Mouse (Mus musculus): ENCODE results near the gene Mdga2. TPM values are rescaled to one million over a fixed set of nuclear protein-coding genes. Genes with fewer than 3 reads are reported as not detected.

The Mdga2 gene
- polyA plus RNA-seq, 1 experiment from 2014 or later = 31.5 TPM

DNA sequence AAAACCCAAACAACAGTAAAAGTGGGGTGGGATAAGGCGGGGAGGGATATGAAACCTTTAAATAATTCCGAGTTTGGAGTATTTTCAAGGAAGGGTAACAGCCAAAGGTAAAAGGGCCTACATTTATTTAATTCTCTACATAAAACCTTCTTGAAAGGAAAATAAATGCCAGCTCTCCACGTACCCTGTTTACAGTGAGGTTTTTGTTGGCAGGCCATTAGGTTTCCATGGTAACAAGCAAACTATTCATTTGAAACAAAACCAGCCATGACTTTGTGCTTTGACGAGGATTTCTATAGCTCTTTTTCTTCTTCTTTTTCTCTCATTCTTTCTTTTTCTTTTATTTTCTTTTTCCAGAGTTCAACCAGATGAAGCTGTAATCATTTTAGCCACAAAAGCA, 751.5 kb downstream of the Mdga2 start:
- Histone ChIP-seq H3K4me3 (replicated peaks; ENCODE audit: low read length) (no peak overlapping the region), H3K27me3 (ENCODE audit: control insufficient read depth, insufficient read depth, low read length) (no peaks in the 10 kb centered on the region), H3K9ac (no peak overlapping the region), H3K4me2 (replicated peaks) (peak overlapping the region; percentile 11), H3K36me3 (replicated peaks; ENCODE audit: control insufficient read depth, insufficient read depth) (no peaks in the 10 kb centered on the region), H3K9me3 (ENCODE audit: control insufficient read depth, low read length) (no peaks in the 10 kb centered on the region), H3K27ac (peak overlapping the region; percentile 38), H3K4me1 (replicated peaks; ENCODE audit: control insufficient read depth, insufficient read depth, low read length) (0 out of 2 replicates have a peak, but pooled peaks cover 8% of the 10 kb centered on the region)
- peak; percentile 80 for ATAC-seq (ENCODE audit: low FRiP score)
- 29% methylated on average over 4 of the region's 4 CpGs for WGBS
- peak; percentile 79 for DNase-seq (ENCODE audit: low spot score)

DNA sequence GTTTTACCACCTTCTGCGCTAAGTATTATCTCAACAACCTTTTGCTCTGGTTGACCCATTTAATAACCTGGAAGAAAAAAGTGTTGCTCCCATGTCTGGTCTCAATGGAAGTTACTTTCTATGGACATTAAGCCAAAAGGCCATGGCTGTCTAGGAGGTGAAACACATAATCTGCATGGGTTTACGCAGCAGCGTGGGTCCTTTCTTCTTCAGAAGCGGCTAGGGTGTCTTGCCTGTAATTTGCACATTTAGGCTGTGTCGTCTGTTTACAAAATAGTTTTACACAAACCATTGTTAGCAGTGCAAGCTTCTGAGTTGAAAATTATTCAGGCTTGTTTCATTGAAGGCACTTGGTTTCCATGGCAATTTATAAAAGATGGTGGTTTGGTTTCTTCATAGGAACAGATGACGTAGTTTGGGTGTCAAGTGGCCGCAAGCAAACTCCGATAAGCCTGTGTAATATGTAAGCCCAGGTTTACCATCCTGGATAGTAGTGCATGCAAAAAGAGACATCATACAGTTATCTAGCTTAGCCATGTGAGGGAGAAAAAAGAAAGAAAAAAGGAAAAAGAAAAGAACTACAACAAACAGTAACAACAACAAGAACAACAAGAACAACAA, 752.0 kb downstream of the Mdga2 start:
- no peak overlapping the region for H3K9ac ChIP-seq
- ATAC-seq (ENCODE audit: low FRiP score) = peak; percentile 85

DNA sequence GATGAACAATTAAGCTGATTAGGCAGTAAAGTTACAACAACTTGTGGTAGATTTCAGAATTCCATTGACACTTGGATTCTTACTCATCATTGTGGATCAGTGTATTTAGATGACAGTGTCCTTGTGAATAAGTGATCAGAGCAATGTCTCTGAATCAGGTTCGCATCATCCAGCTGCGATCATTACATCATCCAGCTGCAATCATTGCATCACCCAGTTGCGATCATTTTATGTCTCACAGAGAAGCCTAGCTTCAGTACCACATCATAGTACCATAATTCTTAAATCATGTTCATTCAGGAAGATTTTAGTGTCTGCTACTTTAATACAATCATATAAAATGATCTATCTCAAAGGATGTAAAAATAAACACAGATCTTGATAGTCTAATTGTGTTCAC, 756.8 kb downstream of the Mdga2 start:
- Histone ChIP-seq H3K27me3 (ENCODE audit: control insufficient read depth, insufficient read depth, low read length) (no peaks in the 10 kb centered on the region), H3K27ac (no peak overlapping the region), H3K9ac (no peak overlapping the region), H3K4me2 (replicated peaks) (no peak overlapping the region), H3K36me3 (replicated peaks; ENCODE audit: control insufficient read depth, insufficient read depth) (no peaks in the 10 kb centered on the region), H3K4me1 (replicated peaks; ENCODE audit: control insufficient read depth, insufficient read depth, low read length) (0 out of 2 replicates have a peak, but pooled peaks cover 5% of the 10 kb centered on the region), H3K4me3 (replicated peaks; ENCODE audit: low read length) (no peak overlapping the region), H3K9me3 (ENCODE audit: control insufficient read depth, low read length) (no peaks in the 10 kb centered on the region)
- 94% methylated on average over 3 of the region's 3 CpGs for WGBS
- DNase-seq (ENCODE audit: low spot score) (no peak), ATAC-seq (ENCODE audit: low FRiP score) (no peak)

More for the DNA sequence above, 752.0 kb downstream of the Mdga2 start:
- Histone ChIP-seq H3K27me3 (ENCODE audit: control insufficient read depth, insufficient read depth, low read length) (no peaks in the 10 kb centered on the region), H3K4me1 (replicated peaks; ENCODE audit: control insufficient read depth, insufficient read depth, low read length) (0 out of 2 replicates have a peak, but pooled peaks cover 8% of the 10 kb centered on the region), H3K4me2 (replicated peaks) (peak overlapping the region; percentile 11), H3K27ac (peak overlapping the region; percentile 38), H3K36me3 (replicated peaks; ENCODE audit: control insufficient read depth, insufficient read depth) (no peaks in the 10 kb centered on the region), H3K4me3 (replicated peaks; ENCODE audit: low read length) (no peak overlapping the region), H3K9me3 (ENCODE audit: control insufficient read depth, low read length) (no peaks in the 10 kb centered on the region)
- DNase-seq (ENCODE audit: low spot score) = peak; percentile 45
- 26% methylated on average over 8 of the region's 8 CpGs for WGBS

DNA sequence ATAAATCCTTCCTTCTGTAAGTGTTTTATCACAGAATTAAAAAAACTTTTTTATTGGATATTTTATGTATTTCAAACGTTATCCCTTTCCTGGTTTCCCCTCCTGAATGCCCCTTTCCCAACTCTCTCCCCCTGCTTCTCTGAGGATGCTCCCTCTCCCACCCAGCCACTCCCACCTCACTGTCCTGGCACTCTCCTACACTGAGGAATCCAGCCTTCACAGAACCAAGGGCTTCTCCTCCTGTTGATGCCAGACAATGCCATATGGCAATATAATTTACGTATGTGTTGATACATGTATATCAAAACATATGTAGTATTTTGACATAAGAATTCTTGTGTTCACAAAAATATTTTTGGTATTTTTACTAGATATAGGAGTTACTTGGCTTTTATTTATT, 779.0 kb downstream of the Mdga2 start:
- Histone ChIP-seq H3K4me2 (replicated peaks) (no peak overlapping the region), H3K4me3 (replicated peaks; ENCODE audit: low read length) (no peak overlapping the region), H3K9ac (no peak overlapping the region), H3K27me3 (ENCODE audit: control insufficient read depth, insufficient read depth, low read length) (no peaks in the 10 kb centered on the region), H3K4me1 (replicated peaks; ENCODE audit: control insufficient read depth, insufficient read depth, low read length) (no peaks in the 10 kb centered on the region), H3K27ac (no peak overlapping the region), H3K9me3 (ENCODE audit: control insufficient read depth, low read length) (no peaks in the 10 kb centered on the region), H3K36me3 (replicated peaks; ENCODE audit: control insufficient read depth, insufficient read depth) (no peaks in the 10 kb centered on the region)
- 79% methylated on average over 2 of the region's 2 CpGs for WGBS
- ATAC-seq (ENCODE audit: low FRiP score) = no peak
- DNase-seq (ENCODE audit: low spot score) = no peak
